Mouse (Mus musculus): ENCODE measurements around the gene Ak4.

GRCm38 (mm10) chr4:101472767-101473166 is 53.7 kb downstream of the Ak4 start:
- TF ChIP-seq CTCF (IDR thresholded peaks at IDR 0.05; ENCODE audit: borderline replicate concordance, extremely low read depth, insufficient read depth, insufficient read length) = no peak
- no peak for TF ChIP-seq POLR2A (IDR thresholded peaks at IDR 0.05; ENCODE audit: borderline replicate concordance, extremely low read depth, insufficient read depth, insufficient read length, poor library complexity, severe bottlenecking)

Measured in brain, embryonic 14.5 days (tissue).